Mouse (Mus musculus) left cerebral cortex, postnatal 25 days (tissue): ENCODE data around the gene Ogfod1. TPM values are rescaled to one million over a fixed set of nuclear protein-coding genes. Genes with fewer than 3 reads are reported as not detected.

Experiments used
- total RNA-seq, 2 experiments: library from RNA; stranded (reverse); gene quantifications; 2 replicates each; pipeline ENCODE4 v1.2.3; 2021

The Ogfod1 gene
- total RNA-seq, 2 experiments from 2014 or later, result 86.6 to 96.8 TPM

Other genes starting within 250 kb of the Ogfod1 start
- gene Gnao1, start 227.2 kb upstream of the Ogfod1 start, total RNA-seq, result 100 to 1,000 TPM; 738 to 746 TPM
- 100 to 1,000 TPM; 114 to 115 TPM for gene Amfr, start 24.4 kb upstream of the Ogfod1 start, total RNA-seq
- 10 to 100 TPM; 47.4 to 52.3 TPM for gene Nudt21, start 167 bp upstream of the Ogfod1 start, total RNA-seq
- gene Bbs2, start 61.7 kb downstream of the Ogfod1 start, total RNA-seq, result 10 to 100 TPM; 24.4 to 31.5 TPM
- not detected for gene Mt4, start 100.0 kb downstream of the Ogfod1 start, total RNA-seq
- 100 to 1,000 TPM; 827 to 906 TPM for gene Mt3, start 115.4 kb downstream of the Ogfod1 start, total RNA-seq
- gene Mt2, start 135.5 kb downstream of the Ogfod1 start, total RNA-seq, result 100 to 1,000 TPM; 386 to 457 TPM
- 100 to 1,000 TPM; 501 to 574 TPM for gene Mt1, start 141.9 kb downstream of the Ogfod1 start, total RNA-seq
- gene Nup93, start 177.4 kb downstream of the Ogfod1 start, total RNA-seq, result 10 to 100 TPM; 40.7 to 62.8 TPM